Mouse (Mus musculus): ENCODE measurements around the gene Cep41. TPM values are rescaled to one million over a fixed set of nuclear protein-coding genes. Genes with fewer than 3 reads are reported as not detected.

The Cep41 gene
- polyA plus RNA-seq, 1 experiment from 2014 or later = 14.2 TPM

DNA sequence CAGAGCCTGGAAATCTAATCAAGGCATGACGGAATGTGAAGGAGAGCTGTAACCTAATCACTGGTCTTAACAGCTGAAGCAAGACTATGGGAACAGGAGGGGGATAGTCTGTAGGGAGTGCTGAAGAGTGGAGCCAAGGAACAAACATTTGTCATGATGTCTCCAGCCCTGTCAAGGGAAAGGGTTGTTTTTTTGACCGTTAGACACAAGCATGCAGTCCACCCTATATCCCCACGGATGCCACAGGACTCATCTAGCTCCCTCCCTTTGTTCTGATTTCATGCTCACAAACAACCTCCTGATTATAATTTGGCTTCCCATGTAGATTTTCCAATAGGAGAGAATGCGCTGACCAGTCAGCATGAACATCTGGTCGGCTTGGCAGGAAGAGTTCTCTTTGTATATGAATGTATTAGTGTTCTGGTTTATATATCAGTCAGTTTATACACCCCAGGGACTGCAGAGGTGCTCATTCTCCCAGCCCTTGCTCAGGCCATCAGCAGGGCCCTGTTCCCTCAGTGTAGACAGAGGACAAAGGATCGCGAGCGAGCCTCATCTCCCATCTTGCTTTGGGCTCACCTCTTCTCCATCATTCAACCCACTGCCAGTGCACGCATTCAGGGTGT lies 10.5 kb upstream of the Cep41 start:
- WGBS = 89% methylated on average over 9 of the region's 9 CpGs
- Histone ChIP-seq H3K4me2 (no peak overlapping the region), H3K36me3 (no peaks in the 10 kb centered on the region), H3K4me1 (replicated peaks) (peaks cover 1% of the 10 kb centered on the region), H3K27me3 (no peaks in the 10 kb centered on the region), H3K9me3 (no peaks in the 10 kb centered on the region), H3K27ac (no peak overlapping the region), H3K9ac (no peak overlapping the region), H3K4me3 (no peak overlapping the region)
- no peak for ATAC-seq (ENCODE audit: low FRiP score)

DNA sequence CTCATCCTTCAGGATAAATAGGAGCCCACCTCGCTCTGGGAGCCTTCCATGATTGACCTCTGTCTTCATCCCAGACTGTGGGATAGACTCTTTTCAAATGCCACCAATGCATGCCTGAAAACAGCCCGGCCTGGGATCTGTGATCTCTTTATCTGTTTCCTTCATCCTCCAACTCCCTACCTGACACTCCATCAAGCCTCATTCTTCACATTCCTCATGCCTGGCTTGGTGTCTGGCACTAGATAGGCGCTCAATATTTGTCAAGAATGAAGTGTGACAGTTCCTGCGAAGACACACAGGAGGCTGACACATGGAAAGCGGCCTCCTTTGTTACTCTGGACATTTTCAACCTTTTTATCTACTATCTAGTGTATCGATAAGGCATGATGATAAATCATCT lies 9.9 kb upstream of the Cep41 start:
- 76% methylated on average over 6 of the region's 6 CpGs for WGBS
- Histone ChIP-seq H3K9me3 (no peaks in the 10 kb centered on the region), H3K9ac (no peak overlapping the region), H3K36me3 (no peaks in the 10 kb centered on the region), H3K4me2 (no peak overlapping the region), H3K27ac (no peak overlapping the region), H3K27me3 (no peaks in the 10 kb centered on the region), H3K4me3 (no peak overlapping the region), H3K4me1 (replicated peaks) (no peaks in the 10 kb centered on the region)
- no peak for ATAC-seq (ENCODE audit: low FRiP score)

DNA sequence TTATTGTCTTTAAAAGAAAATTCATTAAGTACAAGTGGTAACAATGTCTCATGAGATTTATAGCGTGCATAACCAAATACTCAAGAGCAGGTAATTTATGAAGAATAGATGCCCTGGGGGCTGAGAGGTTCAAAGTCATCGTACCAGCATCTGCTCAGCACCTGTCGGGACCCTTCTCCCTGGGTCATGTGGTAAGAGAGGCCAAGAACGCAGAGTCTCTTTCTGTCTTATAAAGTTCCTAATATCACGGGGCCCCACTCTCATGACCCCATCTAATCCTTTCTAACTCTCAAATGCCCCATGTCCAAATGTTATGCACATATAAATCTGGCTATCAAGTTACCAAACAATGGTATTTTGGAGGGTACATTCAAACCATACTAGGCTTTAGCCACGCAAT lies 9.3 kb upstream of the Cep41 start:
- Histone ChIP-seq H3K4me3 (no peak overlapping the region), H3K4me2 (no peak overlapping the region), H3K36me3 (no peaks in the 10 kb centered on the region), H3K9ac (no peak overlapping the region), H3K27ac (no peak overlapping the region), H3K9me3 (no peaks in the 10 kb centered on the region), H3K4me1 (replicated peaks) (no peaks in the 10 kb centered on the region), H3K27me3 (no peaks in the 10 kb centered on the region)
- ATAC-seq (ENCODE audit: low FRiP score) = no peak
- 73% methylated on average over 6 of the region's 6 CpGs for WGBS

DNA sequence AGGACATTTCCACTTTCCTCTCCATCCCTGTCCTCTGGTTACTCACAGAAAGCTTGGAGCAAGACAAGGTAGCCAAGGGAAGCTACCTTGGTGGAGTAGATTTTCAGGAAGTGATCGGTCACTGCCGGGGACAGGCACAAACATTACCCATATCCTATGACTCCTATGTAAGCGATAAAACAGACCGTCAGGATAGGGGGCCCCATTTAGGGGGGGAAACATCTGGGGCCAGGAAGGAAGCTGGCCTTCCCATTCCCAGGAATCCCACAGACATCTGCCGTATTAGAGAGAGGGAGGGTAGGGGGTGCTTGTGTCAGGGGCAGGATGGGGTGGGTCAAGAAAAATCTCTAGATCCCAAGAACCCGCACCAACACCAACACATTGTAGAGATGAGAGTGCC lies 6.6 kb upstream of the Cep41 start:
- no peaks in the 10 kb centered on the region for H3K9me3 ChIP-seq
- no peak overlapping the region for H3K4me2 ChIP-seq
- H3K36me3 ChIP-seq = no peaks in the 10 kb centered on the region
- no peak overlapping the region for H3K4me3 ChIP-seq
- ATAC-seq (ENCODE audit: low FRiP score) = no peak
- H3K27ac ChIP-seq = peak overlapping the region; percentile 44; the same call in 1 of the 2 replicates
- no peaks in the 10 kb centered on the region for H3K4me1 ChIP-seq (replicated peaks)
- no peaks in the 10 kb centered on the region for H3K27me3 ChIP-seq
- WGBS = 78% methylated on average over 6 of the region's 6 CpGs
- H3K9ac ChIP-seq = no peak overlapping the region

DNA sequence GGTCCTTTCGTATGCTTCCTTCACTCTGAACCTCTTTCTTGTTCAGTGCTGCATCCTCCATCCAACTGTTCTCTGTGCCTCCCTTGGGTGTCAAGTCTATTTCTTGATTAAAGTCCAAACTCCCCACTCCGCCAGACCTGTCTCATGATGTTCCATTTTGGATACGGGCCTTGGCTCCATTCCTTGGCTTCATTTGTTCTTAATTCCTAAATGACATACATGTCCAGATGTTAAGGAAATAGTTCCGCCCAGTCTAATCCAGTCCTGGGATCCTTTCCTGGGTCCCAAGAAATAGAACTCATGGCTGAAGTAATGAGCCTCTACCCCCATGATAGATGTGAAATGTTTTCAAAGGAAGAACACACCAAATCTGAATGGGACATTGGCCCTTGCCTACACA lies 4.5 kb upstream of the Cep41 start:
- Histone ChIP-seq H3K27me3 (no peaks in the 10 kb centered on the region), H3K4me1 (replicated peaks) (peaks cover 12% of the 10 kb centered on the region), H3K9me3 (no peaks in the 10 kb centered on the region), H3K4me3 (no peak overlapping the region), H3K36me3 (no peaks in the 10 kb centered on the region), H3K4me2 (no peak overlapping the region), H3K9ac (no peak overlapping the region), H3K27ac (no peak overlapping the region)
- no peak for ATAC-seq (ENCODE audit: low FRiP score)
- 95% methylated on average over 4 of the region's 4 CpGs for whole genome bisulfite sequencing

DNA sequence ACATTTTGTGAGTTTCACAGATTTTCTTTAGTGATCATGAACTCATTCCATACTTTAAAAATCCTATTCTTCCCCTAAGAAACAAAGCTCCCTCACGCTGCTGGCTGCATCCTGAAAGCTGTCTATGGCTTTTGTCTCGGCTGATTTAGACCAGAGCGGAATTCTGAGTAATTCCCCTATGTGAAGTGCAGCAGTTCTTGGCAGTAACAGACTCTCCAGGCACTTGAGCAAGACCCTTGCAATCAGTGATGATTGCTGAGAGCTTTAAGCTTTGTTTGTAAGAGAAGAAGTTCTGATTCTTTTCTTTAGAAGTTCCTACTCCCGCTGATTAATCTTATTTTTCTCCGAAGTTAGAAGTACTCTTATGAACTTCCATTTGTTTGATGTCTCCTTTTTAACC lies 3.9 kb upstream of the Cep41 start:
- no peak overlapping the region for H3K27ac ChIP-seq
- H3K4me1 ChIP-seq (replicated peaks) = peaks cover 17% of the 10 kb centered on the region
- no peak overlapping the region for H3K4me2 ChIP-seq
- H3K36me3 ChIP-seq = no peaks in the 10 kb centered on the region
- no peak for ATAC-seq (ENCODE audit: low FRiP score)
- H3K27me3 ChIP-seq = no peaks in the 10 kb centered on the region
- WGBS = 45% methylated on average over 5 of the region's 5 CpGs
- H3K9me3 ChIP-seq = no peaks in the 10 kb centered on the region
- H3K4me3 ChIP-seq = no peak overlapping the region
- H3K9ac ChIP-seq = no peak overlapping the region

DNA sequence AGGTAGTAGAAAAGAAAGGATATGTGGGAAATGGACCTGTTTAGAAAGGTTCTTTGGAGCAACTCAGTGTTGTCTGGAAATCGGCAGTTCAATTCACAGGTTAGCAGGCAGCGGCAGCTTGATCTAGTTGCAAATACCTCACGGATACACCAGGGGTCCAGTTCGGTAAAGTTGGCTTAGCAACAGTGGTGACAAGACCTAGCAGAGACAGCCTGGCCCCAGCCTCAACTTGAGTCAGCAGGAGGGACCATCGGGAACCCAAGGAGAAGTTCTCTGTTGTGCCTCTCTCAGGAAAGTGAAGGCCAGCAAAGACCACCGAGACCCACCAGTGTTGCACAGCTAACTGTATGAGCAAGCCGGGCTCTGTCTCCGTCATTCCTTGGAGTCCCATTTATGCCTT lies 1.6 kb upstream of the Cep41 start:
- no peaks in the 10 kb centered on the region for H3K36me3 ChIP-seq
- H3K27ac ChIP-seq = no peak overlapping the region; the same call in 1 of the 2 replicates
- no peak for ATAC-seq (ENCODE audit: low FRiP score)
- H3K4me3 ChIP-seq = no peak overlapping the region
- H3K4me2 ChIP-seq = no peak overlapping the region
- no peaks in the 10 kb centered on the region for H3K27me3 ChIP-seq
- H3K9ac ChIP-seq = no peak overlapping the region
- peaks cover 18% of the 10 kb centered on the region for H3K4me1 ChIP-seq (replicated peaks)
- no peaks in the 10 kb centered on the region for H3K9me3 ChIP-seq
- 90% methylated on average over 8 of the region's 8 CpGs for WGBS

DNA sequence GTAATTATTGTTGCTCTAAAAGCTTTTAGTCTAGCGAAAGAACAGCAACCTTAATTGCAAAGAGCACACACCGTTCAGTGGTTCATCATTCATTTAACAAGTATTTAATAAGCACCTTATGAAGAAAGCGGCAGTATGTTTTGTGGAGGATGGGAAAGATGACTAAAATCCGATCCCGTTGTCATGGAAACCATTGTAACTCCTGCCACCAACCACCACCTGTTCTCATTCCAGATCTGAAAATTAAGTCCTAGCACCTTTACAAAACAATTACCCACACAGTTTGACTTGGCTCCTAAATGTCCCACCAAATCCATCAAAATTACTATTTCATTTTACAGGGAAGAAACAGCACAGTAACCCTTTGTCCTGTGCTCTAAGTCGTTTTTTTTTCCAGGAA lies 660 bp upstream of the Cep41 start:
- Histone ChIP-seq H3K4me1 (replicated peaks) (peaks cover 18% of the 10 kb centered on the region), H3K4me2 (peak overlapping the region; percentile 65), H3K27me3 (no peaks in the 10 kb centered on the region), H3K27ac (peak overlapping the region; percentile 93), H3K9me3 (no peaks in the 10 kb centered on the region), H3K9ac (no peak overlapping the region), H3K36me3 (no peaks in the 10 kb centered on the region), H3K4me3 (peak overlapping the region; percentile 53)
- ATAC-seq (ENCODE audit: low FRiP score) = peak; percentile 19
- WGBS = 27% methylated on average over 6 of the region's 6 CpGs

DNA sequence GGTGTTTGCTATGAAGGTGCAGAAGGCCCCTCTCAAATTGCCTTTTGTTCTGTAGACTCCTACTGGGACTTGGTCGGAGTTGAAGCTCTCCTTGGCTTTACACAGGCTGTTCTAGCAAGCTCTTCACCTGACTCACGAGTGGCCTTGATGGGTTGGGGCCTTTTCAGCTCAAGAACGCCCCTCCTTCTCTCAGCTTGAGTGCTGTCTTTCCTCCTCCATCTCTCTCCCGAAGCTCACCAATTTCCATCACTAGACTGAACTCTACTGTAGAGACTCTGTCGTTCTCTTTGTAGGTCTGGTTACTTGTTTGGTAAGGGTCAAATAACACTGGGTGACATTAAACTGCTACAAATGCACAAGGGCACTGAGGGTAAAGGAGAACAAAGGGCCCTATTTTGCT lies 723 bp downstream of the Cep41 start:
- no peaks in the 10 kb centered on the region for H3K9me3 ChIP-seq
- no peaks in the 10 kb centered on the region for H3K27me3 ChIP-seq
- no peaks in the 10 kb centered on the region for H3K36me3 ChIP-seq
- ATAC-seq (ENCODE audit: low FRiP score) = no peak; the same call in 1 of the 2 replicates
- peak overlapping the region; percentile 93 for H3K27ac ChIP-seq
- peak overlapping the region; percentile 53 for H3K4me3 ChIP-seq
- peak overlapping the region; percentile 71 for H3K9ac ChIP-seq
- 76% methylated on average over 5 of the region's 5 CpGs for WGBS
- peaks cover 18% of the 10 kb centered on the region for H3K4me1 ChIP-seq (replicated peaks)
- peak overlapping the region; percentile 65 for H3K4me2 ChIP-seq

DNA sequence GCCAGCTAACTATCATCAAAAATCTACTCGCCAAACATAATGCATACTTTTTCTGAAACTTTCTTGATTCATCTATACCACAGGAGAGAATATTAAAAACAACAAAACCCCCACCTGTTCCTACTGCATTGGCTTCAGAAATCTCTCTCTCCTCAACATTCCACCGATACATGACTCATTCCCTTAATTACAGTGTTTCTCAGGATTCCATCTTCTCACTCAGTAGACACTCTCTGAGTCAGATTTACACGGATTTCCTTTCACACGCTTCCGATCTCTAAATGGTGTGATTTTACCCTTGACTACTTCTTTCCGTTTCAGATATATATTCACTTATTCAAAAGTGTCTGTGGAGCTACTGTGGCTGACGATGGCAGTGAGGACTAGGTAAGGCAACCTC lies 6.4 kb downstream of the Cep41 start:
- H3K27me3 ChIP-seq = no peaks in the 10 kb centered on the region
- H3K36me3 ChIP-seq = no peaks in the 10 kb centered on the region
- H3K9ac ChIP-seq = no peak overlapping the region
- H3K4me2 ChIP-seq = no peak overlapping the region
- no peak overlapping the region for H3K27ac ChIP-seq
- H3K9me3 ChIP-seq = no peaks in the 10 kb centered on the region
- 92% methylated on average over 7 of the region's 7 CpGs for WGBS
- ATAC-seq (ENCODE audit: low FRiP score) = no peak
- peaks cover 11% of the 10 kb centered on the region for H3K4me1 ChIP-seq (replicated peaks)
- no peak overlapping the region for H3K4me3 ChIP-seq

DNA sequence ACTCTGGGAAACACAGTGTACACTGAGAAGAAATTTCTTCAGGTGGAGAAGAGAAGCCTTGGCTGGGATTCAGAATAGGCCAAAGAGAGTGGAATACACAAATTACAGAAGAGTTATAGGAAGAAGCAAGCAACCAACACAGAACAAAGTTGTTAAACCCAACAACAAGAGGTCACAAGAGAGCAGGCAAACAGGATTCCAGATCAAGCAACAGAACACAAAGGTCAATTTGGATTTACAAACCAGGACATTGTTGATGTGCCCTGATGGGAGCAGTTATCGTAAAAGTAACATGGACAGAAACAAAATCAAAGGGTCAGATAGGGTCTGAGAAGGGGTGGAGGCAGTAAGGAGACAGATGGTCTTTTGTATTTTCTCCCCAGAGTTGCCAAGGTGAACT lies 9.0 kb downstream of the Cep41 start:
- Histone ChIP-seq H3K9me3 (no peaks in the 10 kb centered on the region), H3K4me1 (replicated peaks) (peaks cover 17% of the 10 kb centered on the region), H3K27ac (no peak overlapping the region), H3K36me3 (no peaks in the 10 kb centered on the region), H3K4me3 (no peak overlapping the region), H3K27me3 (no peaks in the 10 kb centered on the region), H3K4me2 (no peak overlapping the region), H3K9ac (no peak overlapping the region)
- ATAC-seq (ENCODE audit: low FRiP score) = no peak
- WGBS = 88% methylated on average over 1 of the region's 1 CpGs

DNA sequence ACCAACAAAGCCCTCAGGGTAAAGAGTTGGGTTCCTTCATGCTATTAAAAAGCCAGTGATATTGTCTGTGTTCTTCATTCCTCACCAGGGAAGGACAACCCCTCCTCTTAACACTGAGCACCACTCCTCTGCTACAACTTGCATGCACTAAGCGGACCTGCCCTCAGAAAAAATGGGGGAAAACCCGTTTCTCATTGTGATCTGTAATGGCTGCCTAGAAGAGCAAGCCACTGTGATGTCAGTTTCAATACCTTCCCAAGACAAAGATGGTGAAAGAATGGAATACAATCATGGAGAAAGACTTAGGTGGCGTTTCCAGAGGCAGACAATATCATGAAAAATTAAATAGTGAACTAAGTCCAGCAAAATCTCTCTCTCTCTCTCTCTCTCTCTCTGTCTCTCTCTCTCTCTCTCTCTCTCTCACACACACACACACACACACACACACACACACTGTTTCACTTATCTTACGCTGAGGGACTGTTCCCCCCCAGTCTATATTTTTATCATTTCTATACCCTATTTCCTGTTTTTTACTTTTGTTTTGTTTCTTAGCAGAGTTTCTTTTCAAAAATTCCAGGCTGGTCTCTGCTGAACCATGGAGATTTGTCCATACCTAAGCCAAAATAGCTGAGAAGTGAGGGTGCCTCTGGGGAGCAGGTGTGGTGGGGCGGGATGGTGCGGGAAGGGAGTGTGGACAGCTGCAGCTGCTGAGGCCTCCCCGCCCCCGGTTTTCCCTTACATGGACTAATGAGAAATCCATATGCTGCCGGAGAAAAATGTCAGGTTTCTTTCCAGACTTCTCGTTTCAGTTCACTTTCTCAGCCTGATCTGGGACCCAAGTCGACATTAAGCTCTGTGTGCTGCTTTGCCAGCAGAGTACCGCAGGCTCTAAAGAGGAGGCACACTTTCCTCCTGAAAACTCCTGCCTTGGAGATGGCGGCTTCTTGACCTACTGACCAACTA lies 11.3 kb downstream of the Cep41 start:
- H3K4me1 ChIP-seq (replicated peaks) = peaks cover 33% of the 10 kb centered on the region
- 53% methylated on average over 13 of the region's 13 CpGs for WGBS
- H3K9me3 ChIP-seq = no peaks in the 10 kb centered on the region
- no peaks in the 10 kb centered on the region for H3K27me3 ChIP-seq
- H3K27ac ChIP-seq = peak overlapping the region; percentile 69; the same call in 1 of the 2 replicates
- H3K4me3 ChIP-seq = no peak overlapping the region
- H3K4me2 ChIP-seq = no peak overlapping the region
- peak overlapping the region; percentile 53; the same call in 1 of the 2 replicates for H3K9ac ChIP-seq
- ATAC-seq (ENCODE audit: low FRiP score) = no peak
- H3K36me3 ChIP-seq = no peaks in the 10 kb centered on the region
